Mouse (Mus musculus) brain, embryonic 14.5 days (tissue): ENCODE data around the gene Cald1. TPM values are rescaled to one million over a fixed set of nuclear protein-coding genes. Genes with fewer than 3 reads are reported as not detected.

Source experiments
- DNase-seq: peaks from one replicate; pipeline ENCODE4 v3.0.0-alpha.2; 2011; ENCODE audit warnings: low read depth
- CTCF ChIP-seq: fragments of 200-500 bp; IDR thresholded peaks from 2 replicates; pipeline ENCODE4 v1.5.1; 2012; ENCODE audit warnings: inconsistent platforms, mild to moderate bottlenecking, moderate library complexity, borderline replicate concordance; ENCODE audit not compliant: insufficient read depth, insufficient read length; ENCODE audit errors: extremely low read depth
- POLR2A ChIP-seq: fragments of 200-500 bp; IDR thresholded peaks from 2 replicates; pipeline ENCODE4 v1.6.1; 2012; ENCODE audit warnings: mild to moderate bottlenecking, inconsistent platforms, borderline replicate concordance; ENCODE audit not compliant: poor library complexity, insufficient read depth, insufficient read length, severe bottlenecking; ENCODE audit errors: extremely low read depth
- polyA plus RNA-seq: library from polyadenylated mRNA; depleted of rRNA; stranded (reverse); fragments of >200 nt; gene quantifications from 2 replicates; pipeline ENCODE4 v1.2.3, GENCODE M21; 2012

The Cald1 gene
- polyA plus RNA-seq, 1 experiment, result 46.2 TPM

DNA sequence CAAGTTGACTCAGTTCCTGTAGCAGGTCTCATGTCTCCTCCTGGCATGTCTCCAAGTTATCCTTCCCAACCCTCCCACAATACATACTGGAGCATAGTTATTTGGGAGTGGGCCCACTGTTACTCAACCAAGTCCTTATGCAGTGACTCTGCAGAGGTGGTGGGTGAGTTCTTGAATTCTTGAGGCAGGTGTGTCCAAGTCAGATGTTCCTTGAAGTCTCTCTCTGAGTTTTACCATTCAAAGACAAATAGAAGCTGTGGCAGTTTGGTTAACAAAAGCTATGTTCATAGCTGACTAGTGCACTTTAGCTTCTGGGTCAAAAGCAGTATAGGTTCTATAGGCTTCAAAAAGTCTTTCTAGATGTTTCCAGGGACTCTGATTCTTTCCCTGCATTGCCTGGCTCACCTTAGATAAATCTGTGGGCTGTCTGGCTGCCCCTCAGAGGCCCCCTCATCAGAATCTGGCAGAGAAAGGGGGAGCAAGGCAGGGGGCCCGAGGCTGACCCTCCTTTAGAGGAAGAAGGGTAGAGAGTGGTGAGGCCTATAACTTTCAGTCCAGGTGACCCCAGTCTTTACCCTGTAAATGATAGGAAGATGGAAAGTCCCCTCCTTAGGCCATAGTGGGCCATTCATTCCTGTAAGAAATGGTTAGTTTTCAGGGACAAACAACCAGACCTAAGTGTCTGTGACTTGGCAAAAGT lies 105.3 kb downstream of the Cald1 start:
- TF ChIP-seq POLR2A (no peak), CTCF (no peak)
- no peak for DNase-seq

DNA sequence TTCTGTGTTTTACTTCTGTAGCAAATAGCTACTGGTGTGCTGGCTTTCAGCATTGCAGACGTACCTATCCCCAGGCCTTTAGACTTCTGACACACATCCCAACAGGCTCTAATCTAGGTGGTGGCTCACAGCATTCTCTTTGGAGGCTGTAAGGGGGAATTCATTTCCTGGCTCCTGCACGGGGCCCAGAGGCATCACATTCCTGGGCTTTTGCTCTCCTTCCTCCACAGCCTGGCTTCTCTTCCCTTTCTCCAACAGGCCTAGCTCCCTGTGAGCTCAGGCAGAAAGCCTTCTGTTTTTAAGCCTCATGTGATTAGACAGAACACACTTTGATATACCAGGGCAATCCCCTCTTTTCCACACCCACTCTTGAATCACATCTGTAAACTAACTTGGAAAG lies 109.2 kb downstream of the Cald1 start:
- no peak for DNase-seq
- TF ChIP-seq CTCF (no peak), POLR2A (no peak)

- DNase-seq, result peak; percentile 79
- no peak for TF ChIP-seq CTCF
- no peak for TF ChIP-seq POLR2A
Measured at GRCm38 (mm10) chr6:34708650-34709265, 110.5 kb downstream of the Cald1 start.

- TF ChIP-seq CTCF, result no peak
- TF ChIP-seq POLR2A, result peak; percentile 57; the same call in 1 of the 2 replicates
- peak; percentile 92 for DNase-seq
Measured at GRCm38 (mm10) chr6:34709289-34709688, 111.0 kb downstream of the Cald1 start.

GRCm38 (mm10) chr6:34709946-34710682 lies 111.8 kb downstream of the Cald1 start:
- TF ChIP-seq CTCF (no peak), POLR2A (no peak)

DNA sequence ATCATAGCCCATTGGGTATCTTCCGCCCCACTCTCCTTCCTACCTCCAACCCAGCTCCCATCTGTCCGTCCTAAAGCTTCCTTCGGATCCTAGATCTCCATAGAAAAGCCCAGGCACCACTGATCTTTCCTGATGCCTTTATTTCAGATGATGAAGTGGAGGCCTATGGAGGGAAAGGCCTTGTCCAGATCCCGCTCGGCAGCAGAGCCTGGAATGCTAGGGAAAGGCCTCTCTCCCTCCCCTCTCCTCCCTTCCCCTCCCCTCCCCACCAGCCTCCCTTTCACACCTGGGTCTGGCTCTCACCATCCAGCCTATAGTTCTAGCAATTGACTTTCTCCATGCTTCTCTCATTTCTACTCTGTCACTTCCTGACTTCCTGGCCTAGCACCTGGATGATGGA lies 112.5 kb downstream of the Cald1 start:
- peak; percentile 10 for DNase-seq
- TF ChIP-seq CTCF, result no peak
- no peak for TF ChIP-seq POLR2A

More at GRCm38 (mm10) chr6:34709946-34710682, 111.8 kb downstream of the Cald1 start:
- peak; percentile 54 for DNase-seq

- TF ChIP-seq POLR2A, result no peak
- TF ChIP-seq CTCF, result no peak
- no peak for DNase-seq
Measured at GRCm38 (mm10) chr6:34711620-34712019, 113.3 kb downstream of the Cald1 start.

- no peak for TF ChIP-seq POLR2A
- no peak for TF ChIP-seq CTCF
- no peak for DNase-seq
Measured at GRCm38 (mm10) chr6:34713169-34713568, 114.9 kb downstream of the Cald1 start.

DNA sequence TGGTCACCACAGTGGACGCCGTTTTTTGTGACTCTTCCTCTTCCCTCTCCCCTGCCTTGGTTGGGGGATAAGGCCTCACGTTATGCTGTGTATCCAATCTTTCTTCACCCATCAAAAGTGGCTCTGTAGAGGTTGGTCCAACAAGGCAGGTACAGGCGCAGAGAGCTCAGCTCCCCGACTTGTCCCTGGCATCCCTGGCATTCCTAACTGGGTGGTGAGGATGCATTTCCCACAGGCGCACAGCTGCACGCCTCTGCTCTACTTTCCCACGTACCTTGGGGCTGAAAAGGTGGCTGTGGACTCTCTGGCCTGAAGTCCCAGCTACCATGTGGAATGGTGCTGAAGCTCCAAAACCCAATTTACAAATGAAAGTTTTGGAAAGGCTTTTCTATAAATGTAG lies 115.5 kb downstream of the Cald1 start:
- TF ChIP-seq CTCF (no peak), POLR2A (no peak)
- DNase-seq, result no peak

DNA sequence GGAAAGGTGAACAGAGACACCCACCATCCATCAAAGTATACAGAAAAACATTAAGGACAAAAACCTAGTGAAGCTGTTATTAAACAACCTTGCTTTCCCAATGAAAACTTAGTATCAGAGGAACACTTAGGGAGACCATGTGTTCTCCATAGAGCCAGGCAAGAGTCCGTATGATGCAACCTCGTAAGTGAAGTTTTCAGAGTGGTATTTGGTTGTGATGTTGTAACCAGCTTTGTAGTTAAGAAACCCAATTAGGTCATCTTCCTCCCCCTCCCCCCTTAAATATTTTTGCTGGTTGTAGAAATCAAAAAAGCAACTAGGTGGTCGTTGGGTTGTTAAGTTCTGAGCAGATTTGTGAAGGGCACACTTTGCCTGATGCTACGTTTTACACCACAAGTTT lies 116.3 kb downstream of the Cald1 start:
- TF ChIP-seq CTCF, result no peak
- TF ChIP-seq POLR2A, result no peak
- DNase-seq, result no peak

DNA sequence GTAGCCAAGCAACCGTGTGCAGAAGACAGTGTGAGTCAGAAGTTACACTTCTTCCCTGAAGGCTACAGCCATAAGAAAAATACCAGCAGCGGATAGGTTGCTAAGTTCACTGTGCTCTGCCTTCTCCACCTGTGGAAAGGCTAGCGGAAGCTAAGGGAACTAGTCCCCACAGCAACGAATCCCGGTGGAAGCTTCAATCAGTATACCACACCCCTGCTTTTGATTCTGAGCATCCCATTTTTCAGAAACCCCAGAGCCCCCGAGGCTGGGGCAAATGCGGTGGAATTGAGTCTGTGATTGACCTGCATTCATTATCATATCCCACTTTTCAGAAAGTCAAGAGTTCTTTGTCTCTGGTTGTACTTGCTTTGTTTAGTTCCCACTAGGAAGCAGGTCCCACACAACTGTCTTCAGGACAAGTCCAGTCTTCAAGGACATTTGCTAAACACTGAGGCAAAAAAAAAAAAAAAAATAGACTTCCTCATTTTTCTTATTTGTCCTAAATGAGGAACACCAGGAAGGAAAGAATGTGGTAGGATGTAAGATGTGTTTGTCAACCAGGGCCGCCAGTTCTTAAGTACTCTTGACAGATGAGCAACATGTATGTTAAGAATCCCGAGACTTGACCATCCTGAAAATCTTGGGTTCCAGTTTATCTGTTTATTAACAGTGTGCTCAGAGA lies 118.0 kb downstream of the Cald1 start:
- DNase-seq, result no peak
- TF ChIP-seq POLR2A, result no peak
- TF ChIP-seq CTCF, result no peak
